Comparison of ENCODE assay signal across 13 mouse cellular contexts in the genomic region with DNA sequence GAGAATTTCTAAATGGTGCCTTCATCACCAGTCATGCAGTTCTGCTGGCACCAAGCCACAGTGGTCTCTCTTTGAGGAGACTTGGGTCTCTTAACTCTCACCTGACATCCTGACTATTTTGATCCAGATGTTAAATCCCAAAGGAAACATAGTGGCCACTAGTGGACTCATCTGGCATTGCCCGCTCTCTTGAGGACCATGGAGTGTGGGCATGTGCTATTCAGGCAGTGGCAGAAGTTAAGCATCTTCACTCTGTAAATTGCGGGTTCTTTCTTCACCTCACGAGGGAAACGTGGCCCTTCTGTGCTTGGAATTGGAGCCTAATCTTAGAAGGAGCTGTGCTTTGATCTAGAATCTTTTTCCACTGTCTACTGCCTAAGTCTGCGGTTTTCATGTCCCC.
A peak's percentile ranks its signal among the peaks of the same experiment; 100 is the strongest.
DNase-seq lines count a peak whose midpoint lies in the region; ATAC-seq and TF ChIP-seq lines count a peak whose summit lies in the region.
"Had no signal": no experiment of that assay in that cellular context is flagged by ENCODE, and none has a peak within 500 bp of the region (broad histone marks: within the 10 kb centered on the region; RNA-seq: fewer than 3 reads in every experiment).

No protein-coding gene starts in this region.

- H3K36me3 ChIP-seq in hindbrain, postnatal 0 days (ENCODE audit: insufficient read depth, low read length) = no peaks in the 10 kb centered on the region
- no peaks in the 10 kb centered on the region for H3K36me3 ChIP-seq in hindbrain, embryonic 14.5 days (replicated peaks; ENCODE audit: control insufficient read depth, insufficient read depth)
- H3K36me3 ChIP-seq: embryonic facial prominence, embryonic 15.5 days; hindbrain, embryonic 10.5 days; neural tube, embryonic 15.5 days had no signal

- no peaks in the 10 kb centered on the region for H3K4me1 ChIP-seq in hindbrain, postnatal 0 days (ENCODE audit: insufficient read depth, low read length)
- no peaks in the 10 kb centered on the region for H3K4me1 ChIP-seq in hindbrain, embryonic 14.5 days (replicated peaks; ENCODE audit: control insufficient read depth, insufficient read depth, low read length)
- no peaks in the 10 kb centered on the region for H3K4me1 ChIP-seq in lung, adult 2 months (ENCODE audit: control insufficient read depth, insufficient read depth, low read length)
- H3K4me1 ChIP-seq: embryonic facial prominence, embryonic 15.5 days; hindbrain, embryonic 10.5 days; neural tube, embryonic 15.5 days had no signal

- no peak overlapping the region for H3K27ac ChIP-seq in hindbrain, postnatal 0 days
- H3K27ac ChIP-seq in hindbrain, embryonic 14.5 days = no peak overlapping the region
- H3K27ac ChIP-seq: embryonic facial prominence, embryonic 15.5 days; hindbrain, embryonic 10.5 days; neural tube, embryonic 15.5 days had no signal

- WGBS in hindbrain, postnatal 0 days = 78% methylated on average over 5 of the region's 5 CpGs
- WGBS in hindbrain, embryonic 14.5 days = 80% methylated on average over 5 of the region's 5 CpGs
- WGBS in lung, adult 2 months = 76% methylated on average over 5 of the region's 5 CpGs

- H3K9me3 ChIP-seq in hindbrain, postnatal 0 days (ENCODE audit: low read length) = no peaks in the 10 kb centered on the region
- H3K9me3 ChIP-seq in hindbrain, embryonic 14.5 days (ENCODE audit: control insufficient read depth, low read length) = no peaks in the 10 kb centered on the region
- H3K9me3 ChIP-seq: embryonic facial prominence, embryonic 15.5 days; hindbrain, embryonic 10.5 days; neural tube, embryonic 15.5 days had no signal

- TF ChIP-seq POLR2A in lung, adult 2 months (IDR thresholded peaks at IDR 0.05; ENCODE audit: borderline replicate concordance, extremely low read depth, low read depth, low read length) = no peak

- POLR2A ChIA-PET in Patski (lab: Charles Lee) = no interaction called here

- H3K9ac ChIP-seq in hindbrain, postnatal 0 days (replicated peaks; ENCODE audit: low read length) = no peak overlapping the region
- H3K9ac ChIP-seq in hindbrain, embryonic 14.5 days = no peak overlapping the region
- H3K9ac ChIP-seq: embryonic facial prominence, embryonic 15.5 days; neural tube, embryonic 15.5 days had no signal

- no peak overlapping the region for H3K4me2 ChIP-seq in hindbrain, postnatal 0 days (ENCODE audit: low read depth, low read length)
- H3K4me2 ChIP-seq in hindbrain, embryonic 14.5 days (replicated peaks) = no peak overlapping the region
- H3K4me2 ChIP-seq: embryonic facial prominence, embryonic 15.5 days; neural tube, embryonic 15.5 days had no signal

- no peak for ATAC-seq in hindbrain, postnatal 0 days
- ATAC-seq in hindbrain, embryonic 14.5 days (ENCODE audit: low FRiP score) = no peak
- no peak for ATAC-seq in Patski
- ATAC-seq in frontal cortex, adult (ENCODE audit: low TSS enrichment) = no peak
- ATAC-seq: midbrain, embryonic 16.5 days had no signal

- TF ChIP-seq CTCF in hindbrain, postnatal 0 days (IDR thresholded peaks at IDR 0.05; ENCODE audit: low read depth) = peak; percentile 60
- TF ChIP-seq CTCF in lung, adult 2 months (IDR thresholded peaks at IDR 0.05; ENCODE audit: insufficient read depth, low read length) = peak; percentile 44
- peak; percentile 58 for TF ChIP-seq CTCF in Patski (IDR thresholded peaks at IDR 0.05)

- in situ Hi-C loops in Patski (cut with MboI; ENCODE audit: low pct_unique_long_range_greater_than_20kb) = loop anchor here (10.0 kb wide), 1 partner anchor 621 kb away; no protein-coding TSS in a partner anchor

- DNase-seq in hindbrain, postnatal 0 days (ENCODE audit: low spot score) = no peak
- DNase-seq in hindbrain, embryonic 14.5 days (ENCODE audit: low spot score) = no peak
- no peak for DNase-seq in lung, adult 2 months
- no peak for DNase-seq in lung, adult 18-20 months
- DNase-seq in Patski (ENCODE audit: low read depth, low spot score) = no peak
- peak; percentile 44 for DNase-seq in kidney, postnatal 10 days
- DNase-seq: cerebellum, adult 9-11 months; heart, adult 18-20 months had no signal

- CTCF ChIA-PET in Patski (lab: Charles Lee) = interaction anchor here (1.3 kb wide), 1 partner anchor 237 kb away, joined by 3 read pairs; no protein-coding TSS in a partner anchor

- H3K27me3 ChIP-seq in hindbrain, postnatal 0 days (ENCODE audit: insufficient read depth, low read length) = no peaks in the 10 kb centered on the region
- no peaks in the 10 kb centered on the region for H3K27me3 ChIP-seq in hindbrain, embryonic 14.5 days (ENCODE audit: control insufficient read depth, insufficient read depth, low read length)
- H3K27me3 ChIP-seq in Patski = no peaks in the 10 kb centered on the region
- H3K27me3 ChIP-seq: embryonic facial prominence, embryonic 15.5 days; neural tube, embryonic 15.5 days had no signal

- H3K4me3 ChIP-seq in hindbrain, postnatal 0 days (ENCODE audit: low read length) = no peak overlapping the region
- no peak overlapping the region for H3K4me3 ChIP-seq in hindbrain, embryonic 14.5 days (replicated peaks; ENCODE audit: low read length)
- no peak overlapping the region for H3K4me3 ChIP-seq in lung, adult 2 months (replicated peaks; ENCODE audit: extremely low read depth, low read depth, low read length)
- H3K4me3 ChIP-seq: embryonic facial prominence, embryonic 15.5 days; hindbrain, embryonic 10.5 days; neural tube, embryonic 15.5 days had no signal
